Mouse (Mus musculus) retina, postnatal 7 days (tissue): ENCODE data around the gene Gmds.
A peak's percentile ranks its signal among the peaks of the same experiment; 100 is the strongest.

Experiments used
- DNase-seq: peaks from one replicate; pipeline ENCODE4 v3.0.0-alpha.2; 2012; ENCODE audit warnings: low read depth, low spot score

Gene Gmds

GRCm38 (mm10) chr13:31792480-31793132, 545.9 kb downstream of the Gmds start:
- DNase-seq = peak; percentile 53

- no peak for DNase-seq
These were observed 553.8 kb downstream of the Gmds start for GRCm38 (mm10) chr13:31784757-31785156.

GRCm38 (mm10) chr13:31782063-31782462, 556.5 kb downstream of the Gmds start:
- no peak for DNase-seq

- no peak for DNase-seq
These were observed 558.2 kb downstream of the Gmds start for GRCm38 (mm10) chr13:31780299-31780698.

- no peak for DNase-seq
These were observed 559.1 kb downstream of the Gmds start for GRCm38 (mm10) chr13:31779281-31779981.

- no peak for DNase-seq
These were observed 562.8 kb downstream of the Gmds start for GRCm38 (mm10) chr13:31775762-31776161.

- DNase-seq = no peak
These were observed 565.7 kb downstream of the Gmds start for GRCm38 (mm10) chr13:31772882-31773281.
